Mouse (Mus musculus) layer of hippocampus, adult 9-11 months (tissue): ENCODE measurements around the gene Tmem178b.
A peak's percentile ranks its signal among the peaks of the same experiment; 100 is the strongest.

Source experiments
- DNase-seq: peaks from one replicate; pipeline ENCODE4 v3.0.0; 2022

Gene Tmem178b

DNA sequence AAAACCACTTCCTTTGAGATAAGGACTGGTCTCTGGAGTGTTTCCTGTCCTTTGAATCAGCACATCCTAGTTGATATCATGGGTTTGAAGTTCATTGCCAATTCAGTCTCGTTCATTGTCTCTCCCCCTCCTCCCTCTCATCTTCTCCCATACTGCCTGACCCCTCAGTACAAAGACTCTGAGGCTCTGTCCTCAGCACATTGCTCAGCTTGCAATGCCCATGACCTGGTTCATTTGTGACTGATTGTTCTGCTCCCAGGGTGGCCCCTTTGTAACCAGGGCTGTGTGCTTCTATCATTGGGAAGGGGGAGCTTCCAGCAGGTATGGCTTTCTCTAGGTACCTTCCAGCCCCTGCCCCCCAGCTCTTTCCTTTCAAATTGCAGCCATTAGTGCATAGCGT lies 329.5 kb downstream of the Tmem178b start:
- DNase-seq = no peak

DNA sequence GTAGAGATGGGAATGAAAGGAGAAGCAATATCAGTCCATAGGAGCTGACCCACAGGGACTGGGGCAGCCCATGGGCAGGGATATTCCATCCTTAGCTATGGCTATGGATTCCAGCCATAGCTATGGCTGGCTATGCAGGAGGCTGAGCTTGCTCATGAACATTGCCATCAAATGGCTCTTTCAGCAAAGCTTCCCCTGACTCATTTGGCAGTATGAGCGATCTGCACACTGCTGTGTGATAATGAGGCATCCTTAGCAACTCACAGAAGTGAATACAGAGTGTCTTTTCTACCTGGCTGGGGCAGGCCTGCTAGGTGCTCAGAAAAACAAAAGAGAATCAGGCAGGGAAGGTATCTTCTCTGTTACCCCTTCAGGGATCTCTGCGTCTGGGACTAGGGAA lies 332.3 kb downstream of the Tmem178b start:
- no peak for DNase-seq

DNA sequence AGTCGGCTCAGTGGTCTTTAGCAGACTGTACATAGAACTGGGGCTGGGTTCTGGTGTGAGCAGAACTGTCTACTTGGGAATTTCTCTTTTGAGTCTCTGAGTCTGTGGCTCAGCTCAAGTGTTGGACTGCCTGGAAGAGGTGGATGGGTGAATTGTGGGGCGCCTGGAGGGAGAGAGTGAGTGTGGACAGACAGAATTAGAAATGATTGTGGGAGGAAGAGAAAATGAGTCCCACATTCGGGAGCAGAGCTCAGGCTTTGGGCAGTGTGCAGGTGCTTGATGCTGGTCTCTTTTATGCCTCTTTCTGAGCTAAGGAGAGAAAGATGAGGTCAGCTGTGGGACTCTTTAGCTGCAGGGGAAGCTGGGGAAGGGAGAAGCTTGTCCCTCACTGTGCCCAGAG lies 334.9 kb downstream of the Tmem178b start:
- DNase-seq = no peak

DNA sequence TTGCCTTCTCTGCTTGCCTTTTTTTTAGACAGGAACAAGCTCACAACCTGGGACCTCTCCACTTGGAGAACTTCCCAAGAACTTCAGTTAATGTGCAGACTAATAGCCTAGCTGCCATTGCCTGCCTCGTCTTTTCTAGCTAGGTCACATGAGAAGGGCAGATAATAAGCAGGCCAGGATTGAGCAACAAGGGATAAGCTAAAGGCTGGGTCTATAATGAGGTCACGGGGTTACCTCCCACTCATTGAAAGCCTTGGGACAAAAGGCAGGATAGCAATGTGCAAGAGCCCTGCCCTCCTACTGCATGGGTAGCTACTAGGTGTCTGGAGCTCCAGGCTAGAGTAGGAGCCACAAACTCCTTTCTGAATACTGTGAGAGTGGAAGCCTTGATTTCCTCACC lies 336.1 kb downstream of the Tmem178b start:
- no peak for DNase-seq

DNA sequence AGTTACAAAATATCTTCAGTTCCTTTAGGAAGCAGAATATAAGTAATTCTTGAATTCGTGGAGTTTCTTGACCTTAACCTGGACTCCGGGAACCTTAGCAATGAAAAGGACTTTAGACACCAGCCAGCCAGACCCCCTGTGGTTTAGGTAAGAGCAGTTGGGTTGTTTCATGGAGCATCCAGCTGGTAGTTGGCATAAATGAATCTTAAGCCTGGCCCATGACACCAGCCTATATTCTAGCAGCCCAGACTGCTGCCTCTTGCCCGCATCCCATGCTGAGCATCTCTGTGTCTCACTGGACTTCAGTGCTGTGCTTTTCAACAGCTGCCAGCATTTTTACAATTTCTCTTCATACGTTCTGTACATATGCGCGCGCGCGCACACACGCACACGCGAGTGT lies 344.1 kb downstream of the Tmem178b start:
- no peak for DNase-seq

DNA sequence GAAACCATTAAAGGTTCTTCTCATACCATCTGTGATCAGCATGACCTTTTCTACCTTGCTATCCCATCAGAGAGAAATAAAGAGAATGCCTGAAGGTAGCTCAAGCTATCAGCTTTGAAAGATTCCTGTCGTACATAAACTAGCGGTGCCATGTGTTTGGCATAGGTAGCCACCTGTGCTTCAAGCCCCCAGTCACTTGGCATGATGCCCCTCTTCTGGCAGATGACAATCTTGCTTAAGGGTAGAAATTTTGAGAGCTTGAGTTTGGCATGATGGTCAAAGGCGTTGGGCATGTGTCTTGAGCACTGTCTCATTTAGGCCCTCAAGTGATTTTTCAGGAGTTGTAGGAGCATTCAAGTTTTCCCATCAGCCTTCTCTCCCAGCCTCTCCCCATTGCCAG lies 344.6 kb downstream of the Tmem178b start:
- no peak for DNase-seq

DNA sequence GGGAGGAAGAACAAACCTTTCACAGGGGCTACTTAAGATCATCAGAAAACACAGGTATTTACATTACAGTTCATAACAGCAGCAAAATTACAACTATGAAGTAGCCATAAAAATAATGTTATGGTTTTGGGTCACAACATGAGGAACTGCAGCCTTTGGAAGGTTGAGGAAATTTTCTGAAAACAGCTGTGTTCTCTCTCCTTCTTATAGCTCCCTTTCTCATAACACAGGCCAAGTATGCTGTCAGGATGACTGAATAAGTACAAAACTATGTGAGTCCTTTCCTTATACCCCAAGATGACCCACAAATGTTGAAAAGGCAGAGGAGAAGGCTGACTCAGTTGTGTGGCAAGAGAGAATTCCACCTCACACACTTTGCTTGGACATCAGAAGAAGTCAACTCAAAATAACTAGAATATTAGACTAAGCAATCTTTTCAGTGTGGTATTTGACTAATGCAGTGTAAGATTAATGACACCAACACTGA lies 347.6 kb downstream of the Tmem178b start:
- DNase-seq = no peak

DNA sequence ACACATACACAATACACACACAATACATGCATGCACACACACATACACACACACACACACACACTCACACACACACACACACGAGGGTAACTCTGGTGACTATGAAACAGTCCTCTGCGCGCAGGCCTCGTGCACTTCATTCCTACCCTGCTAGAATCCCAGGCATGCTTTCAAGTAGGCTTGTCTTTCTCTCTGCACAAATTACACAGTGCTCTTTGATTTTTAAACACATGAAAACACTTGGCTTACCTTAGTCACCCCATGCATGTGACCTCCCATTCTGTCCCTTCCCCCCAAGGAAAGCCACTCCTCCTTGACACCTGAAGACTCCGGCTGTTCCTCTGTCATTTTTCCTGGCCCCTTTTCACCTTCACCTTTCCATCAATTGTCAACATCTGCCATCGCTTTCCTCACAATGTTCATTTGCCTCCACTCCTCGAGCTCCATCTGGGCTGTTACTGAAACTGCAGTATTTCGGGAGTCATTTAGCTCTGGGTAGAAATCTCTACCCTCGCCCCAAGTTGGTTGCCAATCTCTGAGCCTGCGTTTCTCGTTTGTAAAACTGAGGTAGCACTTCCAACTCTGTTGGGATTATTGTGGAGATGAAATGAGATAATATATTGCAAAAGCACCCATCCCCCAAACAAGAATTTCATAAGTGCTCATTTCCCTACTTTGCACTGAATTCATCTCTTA lies 352.7 kb downstream of the Tmem178b start:
- no peak for DNase-seq

DNA sequence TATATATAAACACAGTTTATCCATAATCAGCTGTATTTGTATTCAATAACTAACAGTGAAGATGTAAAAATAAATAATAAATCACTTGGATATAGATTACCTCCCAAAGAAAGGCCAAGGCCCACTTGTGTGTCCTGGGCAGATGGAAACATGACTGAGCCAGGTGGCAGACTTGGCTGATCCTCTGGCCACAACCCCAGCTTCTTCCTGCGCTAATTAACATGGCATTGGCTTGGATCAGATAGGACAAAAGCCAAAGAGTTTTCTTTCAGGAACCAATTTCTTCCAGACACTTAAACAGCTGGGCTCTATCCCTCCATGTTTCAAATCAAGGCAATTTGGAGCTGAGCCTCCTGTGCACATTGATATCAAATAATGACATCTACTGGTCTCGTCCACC lies 355.9 kb downstream of the Tmem178b start:
- DNase-seq = no peak

DNA sequence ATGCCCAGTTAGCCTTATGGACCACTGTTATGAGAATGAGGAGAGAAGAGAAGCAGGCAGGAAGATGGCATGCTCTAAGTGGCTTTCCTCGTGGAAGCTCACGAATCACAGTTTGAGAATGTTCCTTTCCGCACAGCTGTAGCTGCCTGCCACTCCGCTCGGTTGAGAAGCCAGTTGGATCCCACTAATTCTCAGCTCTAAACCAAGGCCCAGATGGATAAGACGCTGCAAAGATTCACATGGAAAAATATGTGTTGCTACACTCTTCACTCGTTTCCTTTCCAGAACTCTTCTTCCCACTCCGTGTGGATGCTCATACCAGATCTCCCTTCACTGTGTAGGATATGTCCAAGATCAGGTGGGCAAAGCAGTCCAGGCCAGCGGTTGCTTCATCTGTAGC lies 356.9 kb downstream of the Tmem178b start:
- peak; percentile 44 for DNase-seq

DNA sequence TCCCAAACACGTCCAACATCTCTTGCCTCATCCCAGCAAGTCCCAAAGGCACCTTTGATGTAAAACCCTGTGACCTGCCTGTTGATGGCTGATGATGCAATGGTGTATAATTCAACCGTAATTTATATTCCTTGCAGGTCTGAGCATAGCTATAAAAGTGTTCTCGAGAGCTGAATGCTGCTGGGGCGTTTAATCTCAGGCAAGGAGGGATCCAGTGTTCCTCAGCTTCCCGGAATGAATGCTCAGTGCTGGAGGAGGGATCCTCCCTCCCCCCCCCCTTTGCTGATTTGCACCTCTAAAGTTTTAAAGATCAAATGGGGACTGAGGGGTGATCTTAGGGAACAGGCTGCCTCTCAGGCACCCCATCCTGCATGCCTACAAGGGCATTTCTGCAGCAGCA lies 361.0 kb downstream of the Tmem178b start:
- no peak for DNase-seq

DNA sequence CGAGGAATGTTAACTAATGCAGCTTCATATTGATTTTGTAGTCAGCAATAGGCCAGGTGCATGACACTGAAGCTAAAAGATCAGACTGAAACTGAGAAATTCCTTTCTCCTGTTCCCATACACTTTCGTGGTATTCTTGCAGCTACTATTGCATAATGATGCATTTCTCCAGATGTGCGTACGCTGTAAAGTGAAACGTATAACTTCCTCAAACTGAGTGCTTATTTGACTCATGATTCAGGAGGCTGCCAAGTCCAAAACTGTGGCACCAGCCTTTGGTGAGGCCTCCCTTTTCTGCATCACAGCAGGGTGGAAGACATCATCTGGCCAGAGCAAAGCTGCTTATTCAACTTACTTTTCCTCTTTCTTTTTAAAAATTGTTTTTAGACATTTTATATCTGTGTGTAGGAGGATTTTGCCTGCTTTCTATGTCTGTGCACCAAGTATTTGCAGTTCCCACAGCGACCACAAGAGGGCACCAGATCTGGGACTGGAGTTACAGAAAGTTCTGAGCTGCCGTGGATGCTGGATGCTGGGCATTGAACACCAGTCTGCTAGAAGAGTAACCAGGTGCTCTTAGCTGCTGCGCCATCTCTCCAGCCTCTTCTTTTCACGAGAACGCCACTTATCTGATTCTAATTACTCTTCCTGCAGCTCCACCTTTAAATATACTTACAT lies 362.9 kb downstream of the Tmem178b start:
- DNase-seq = no peak

DNA sequence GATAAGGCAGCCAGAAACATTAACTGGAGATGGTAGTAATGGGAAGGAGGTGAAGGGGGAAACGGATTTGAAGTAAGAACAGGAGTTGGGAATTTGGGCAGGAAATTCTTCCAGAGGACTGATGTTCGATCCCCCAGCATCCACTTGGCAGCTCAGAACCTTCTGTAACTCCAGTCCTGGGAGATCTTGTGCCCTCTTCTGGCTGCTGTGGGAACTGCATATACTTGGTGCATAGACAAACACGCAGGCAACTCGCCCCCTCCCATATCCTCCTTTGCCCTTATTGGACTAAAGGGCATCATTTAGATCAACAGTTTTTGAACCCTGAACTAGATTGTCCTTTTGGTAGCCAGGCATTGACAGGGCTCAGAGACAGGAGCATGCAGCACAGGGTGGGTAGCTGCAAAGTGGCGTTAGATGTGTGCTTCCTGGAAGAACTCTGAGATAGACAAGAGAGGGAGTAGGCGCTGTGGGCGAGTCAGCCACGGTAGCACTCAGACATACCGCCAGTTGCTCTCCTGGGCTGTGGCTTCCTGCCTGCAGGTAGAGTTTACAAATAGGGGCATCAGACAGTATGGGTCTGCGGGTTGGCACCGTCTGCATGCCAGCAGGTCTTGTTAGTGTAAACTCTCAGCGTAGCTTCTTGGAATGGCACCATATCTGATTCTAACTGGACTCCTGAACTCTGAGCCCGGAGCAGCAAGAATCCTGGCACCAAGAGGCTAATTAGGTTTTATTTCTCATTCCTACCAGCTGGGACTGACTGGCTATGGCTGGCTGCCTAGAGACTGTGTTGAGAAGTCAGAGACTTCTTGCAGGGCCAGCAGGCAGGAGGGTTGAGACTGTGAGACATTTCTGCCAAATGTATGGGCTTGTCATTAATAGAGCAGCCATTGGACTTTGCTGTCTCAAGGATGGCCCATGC lies 364.0 kb downstream of the Tmem178b start:
- no peak for DNase-seq

DNA sequence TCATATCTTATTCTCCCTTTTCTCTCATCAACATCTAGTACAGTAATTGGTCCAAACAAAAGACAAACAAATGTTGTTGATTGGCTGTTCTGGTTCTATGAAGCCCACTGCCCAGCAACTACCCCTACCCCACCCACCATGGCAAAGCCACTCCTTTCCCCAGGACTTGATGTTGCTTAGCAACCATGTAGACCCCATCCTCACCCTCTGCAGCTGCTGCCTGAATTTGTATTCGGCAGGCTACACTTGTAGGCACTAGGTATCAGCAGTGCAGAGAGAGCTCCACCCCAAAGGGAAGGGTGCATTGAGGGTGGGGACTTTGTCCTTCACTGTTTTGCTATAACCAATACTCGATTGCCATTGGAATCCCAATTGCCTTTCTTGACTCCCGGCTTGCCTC lies 365.8 kb downstream of the Tmem178b start:
- DNase-seq = no peak

DNA sequence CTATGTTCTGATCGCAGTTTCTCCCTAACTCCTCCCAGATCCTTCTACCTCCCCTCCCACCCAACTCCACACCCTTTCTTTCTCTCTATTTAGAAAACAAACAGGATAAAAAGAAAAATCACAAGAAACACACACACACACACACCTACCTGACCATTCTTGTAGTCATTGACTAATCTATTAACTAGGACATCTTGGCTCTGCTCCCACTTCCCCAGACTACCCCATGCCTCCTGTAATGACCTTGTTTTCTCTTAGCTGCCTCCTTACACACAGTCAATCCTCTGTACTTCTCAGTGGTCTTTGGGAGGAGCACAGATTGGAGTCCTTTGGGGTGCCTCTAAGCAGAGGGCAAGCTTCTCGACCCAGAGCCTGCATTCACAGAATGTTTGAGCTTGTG lies 367.6 kb downstream of the Tmem178b start:
- no peak for DNase-seq

DNA sequence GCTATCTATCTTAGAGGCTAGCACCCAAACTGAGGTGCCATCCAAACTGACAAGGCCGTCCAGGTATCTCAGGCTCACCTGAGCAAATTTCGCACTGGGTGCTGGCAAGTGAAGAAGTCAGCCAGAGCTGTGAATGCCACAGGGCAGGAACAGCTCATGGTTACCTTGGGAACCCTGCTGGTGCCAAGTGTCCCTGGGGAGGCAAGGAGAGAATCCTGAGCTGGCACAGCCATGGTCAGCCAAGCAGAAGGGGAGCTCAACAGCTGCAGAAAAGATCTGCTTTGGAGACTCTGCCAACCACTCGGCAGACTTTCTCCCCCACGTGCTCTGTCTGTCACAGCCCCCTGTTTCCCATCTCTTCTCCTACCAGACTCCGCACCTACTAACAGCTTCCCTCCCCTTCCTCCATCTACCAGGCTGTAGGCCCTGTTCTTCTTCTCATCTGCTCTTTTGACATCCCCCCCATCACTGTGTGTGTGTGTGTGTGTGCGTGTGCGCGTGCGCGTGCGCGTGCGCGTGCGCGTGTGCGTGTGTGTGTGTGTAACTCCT lies 374.4 kb downstream of the Tmem178b start:
- DNase-seq = no peak

DNA sequence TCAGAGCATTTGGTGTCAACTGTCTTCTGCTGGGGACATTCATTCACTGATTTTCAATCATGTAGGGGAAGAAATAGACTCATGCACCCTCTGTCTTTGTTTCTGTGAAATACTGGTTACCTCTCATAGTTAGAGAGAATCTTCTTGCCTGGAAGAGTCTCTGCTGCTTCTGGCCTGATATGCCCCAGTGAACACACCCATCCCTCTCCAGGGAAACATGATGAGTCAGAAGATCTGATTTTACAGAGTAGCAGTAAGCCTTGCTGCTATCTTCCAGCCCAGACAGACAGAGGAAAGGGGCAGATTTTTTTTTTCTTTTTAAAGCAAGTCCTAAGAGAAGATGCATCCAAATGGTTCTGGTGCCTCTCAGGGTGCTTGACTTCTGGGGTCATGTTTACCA lies 376.9 kb downstream of the Tmem178b start:
- no peak for DNase-seq

DNA sequence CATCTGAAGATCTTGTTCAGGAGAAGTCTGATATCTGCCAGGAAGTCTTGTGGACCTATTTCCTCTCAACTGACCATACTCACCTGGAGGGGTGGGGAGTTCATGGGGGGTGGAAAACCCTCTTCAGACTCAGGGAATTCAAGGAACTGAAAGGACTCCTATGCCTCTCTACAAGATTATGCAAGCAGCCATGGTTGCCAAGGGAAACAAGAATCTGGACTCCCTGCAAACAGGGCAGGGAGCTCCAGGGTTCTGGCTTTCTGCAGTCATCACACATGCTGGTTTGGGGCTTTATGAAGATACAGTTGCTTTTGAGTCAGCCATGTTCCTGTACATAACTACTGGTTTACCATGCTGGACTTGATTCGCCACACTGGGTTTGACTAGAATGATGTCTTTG lies 390.6 kb downstream of the Tmem178b start:
- DNase-seq = no peak

DNA sequence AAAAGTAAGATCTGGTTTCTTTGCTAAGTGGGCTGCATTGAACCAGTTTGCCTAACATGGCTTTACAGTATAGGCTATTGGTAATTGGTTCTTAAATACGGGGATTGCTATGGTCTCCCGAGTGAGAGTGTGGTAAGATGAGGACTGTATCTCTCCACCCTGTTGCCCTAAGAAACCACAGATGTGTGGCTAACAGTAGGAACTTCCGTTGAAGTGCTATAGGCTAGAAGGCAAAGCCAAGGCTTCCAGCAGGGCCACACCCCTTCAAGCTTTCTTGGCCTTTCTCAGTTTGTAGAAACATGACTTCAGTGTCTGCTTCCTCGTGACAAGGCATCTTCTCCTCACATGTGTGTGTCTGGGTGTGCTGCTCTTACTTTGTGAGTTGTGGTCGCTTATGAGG lies 427.6 kb downstream of the Tmem178b start:
- no peak for DNase-seq

DNA sequence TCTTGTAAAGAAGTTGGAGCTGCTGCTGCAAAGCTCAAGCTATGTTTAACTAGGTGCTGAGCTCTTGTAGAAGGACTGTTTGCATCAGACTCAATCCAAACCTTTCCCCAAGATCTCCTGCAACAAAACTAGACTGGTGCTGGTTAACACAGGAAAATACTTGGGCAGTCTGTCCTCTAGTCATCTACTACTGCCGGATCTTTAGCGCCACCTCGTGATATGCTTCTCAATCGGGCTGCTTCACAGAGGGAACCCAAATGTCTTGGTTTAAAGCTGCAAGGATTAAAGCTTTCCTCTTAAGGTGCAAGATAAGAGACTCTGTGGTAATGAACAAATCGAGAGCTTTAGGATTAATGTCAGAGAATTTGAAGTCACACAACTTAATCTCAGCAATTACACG lies 430.3 kb downstream of the Tmem178b start:
- DNase-seq = peak; percentile 77
